Mouse (Mus musculus): Measurements from ENCODE around the gene Htr1a. TPM values are rescaled to one million over a fixed set of nuclear protein-coding genes. Genes with fewer than 3 reads are reported as not detected.

The Htr1a gene
- polyA plus RNA-seq (2015; fragmentation: Nextera tagmentation; extraction: Ambion mirVana) = 0.03 TPM in 1 of 2 replicates, not detected in the other

DNA sequence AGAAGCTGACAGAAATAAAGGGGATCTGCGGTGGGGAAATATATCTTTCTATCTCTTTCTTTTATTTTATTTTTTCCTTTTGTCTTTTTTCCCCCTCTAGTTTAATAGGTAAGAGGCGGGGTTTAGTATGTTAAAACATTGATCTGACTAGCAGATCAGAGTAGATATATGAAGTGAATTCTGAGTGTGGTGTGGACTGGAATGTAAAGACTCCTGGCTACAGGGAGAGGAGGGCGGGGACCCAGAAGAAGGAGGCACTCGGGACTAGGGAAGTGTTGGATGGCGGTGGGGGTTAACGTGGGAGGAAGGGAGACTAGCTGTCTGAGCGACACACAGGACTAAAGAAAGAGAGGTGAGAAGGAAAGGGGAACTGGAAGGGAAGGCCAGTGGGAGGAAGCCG, at the start of gene Htr1a:
Htr1a (plus strand) TSS at position 301 of the 400 bp plus-strand sequence.
- 0 out of 2 replicates have a peak within 1 kb of the TSS, but pooled peaks have one; percentile 3 for H3K4me2 ChIP-seq
- 5% methylated on average over 8 of the region's 8 CpGs for WGBS
- peaks cover 46% of the 10 kb centered on the region for H3K27me3 ChIP-seq

DNA sequence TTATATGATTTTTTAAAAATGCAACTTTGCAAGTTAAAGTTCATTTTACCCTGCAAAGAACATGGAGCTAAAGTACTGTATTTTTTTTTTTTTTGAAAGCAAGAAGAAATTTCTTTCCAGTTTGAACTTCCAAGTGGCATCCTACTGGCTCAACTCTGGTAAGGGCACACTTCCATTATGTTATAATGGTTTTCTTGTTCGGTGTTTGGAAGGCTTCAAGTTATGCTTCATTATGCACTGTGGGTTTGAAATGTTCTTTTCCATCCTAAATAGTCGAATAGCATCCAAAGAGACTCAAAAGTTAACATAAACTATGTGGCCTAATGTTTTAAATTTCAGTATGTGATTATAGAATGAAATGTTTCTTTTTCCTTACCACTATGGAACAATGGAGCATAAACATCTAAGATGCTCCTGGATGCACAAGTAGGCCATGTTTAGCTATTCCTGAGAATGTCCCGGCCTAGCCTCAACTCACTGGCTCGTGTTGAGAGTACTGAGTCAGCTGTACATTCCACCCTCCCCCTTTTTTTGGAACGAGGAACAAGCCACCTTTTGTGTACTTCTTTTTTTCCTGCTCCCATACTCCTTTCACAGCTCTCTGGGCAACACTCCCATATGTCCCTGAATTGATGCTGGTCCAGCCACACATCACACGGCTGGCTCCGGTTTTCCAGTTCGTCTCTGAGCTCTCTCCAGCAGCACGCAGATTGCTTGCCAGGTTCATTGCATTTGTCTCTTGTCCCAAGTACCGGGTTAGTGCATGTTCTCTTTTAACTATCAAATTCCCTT, 31.7 kb upstream of the Htr1a start:
- H3K9ac ChIP-seq = no peak overlapping the region
- no peak for ATAC-seq (ENCODE audit: insufficient number of reproducible peaks, low FRiP score, low TSS enrichment, low read depth)
- no peaks in the 10 kb centered on the region for H3K36me3 ChIP-seq
- no peak overlapping the region for H3K27ac ChIP-seq
- 64% methylated on average over 10 of the region's 10 CpGs for WGBS
- H3K4me1 ChIP-seq = no peaks in the 10 kb centered on the region
- H3K4me3 ChIP-seq = no peak overlapping the region
- H3K9me3 ChIP-seq = no peaks in the 10 kb centered on the region
- no peaks in the 10 kb centered on the region for H3K27me3 ChIP-seq
- no peak overlapping the region for H3K4me2 ChIP-seq

More for the DNA sequence above, at the start of gene Htr1a:
- Histone ChIP-seq H3K4me3 (no peak within 1 kb of the TSS), H3K4me1 (no peaks in the 10 kb centered on the region), H3K9ac (no peak within 1 kb of the TSS), H3K27ac (no peak within 1 kb of the TSS), H3K36me3 (no peaks in the 10 kb centered on the region), H3K9me3 (no peaks in the 10 kb centered on the region)
- no peak for ATAC-seq (ENCODE audit: insufficient number of reproducible peaks, low FRiP score, low TSS enrichment, low read depth)

DNA sequence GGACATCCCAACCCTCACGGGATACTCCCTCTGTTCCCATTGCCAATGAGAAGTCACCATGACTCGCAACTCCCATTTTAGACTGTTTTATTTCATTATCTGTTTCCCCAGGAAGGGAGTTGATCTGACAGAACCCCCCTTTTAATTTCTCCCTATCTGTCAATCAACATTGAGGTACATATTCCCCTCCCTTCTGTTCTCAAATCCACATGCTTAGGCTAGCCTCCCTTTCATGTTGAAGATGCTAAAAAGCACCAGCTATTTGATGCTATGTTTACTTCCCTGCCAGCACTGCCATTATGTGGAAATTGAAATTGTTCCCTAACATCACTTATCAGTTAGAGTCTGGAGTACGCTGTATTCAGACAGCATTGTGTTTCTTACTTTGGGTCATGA, 31.1 kb upstream of the Htr1a start:
- Histone ChIP-seq H3K27ac (no peak overlapping the region), H3K9ac (no peak overlapping the region), H3K9me3 (no peaks in the 10 kb centered on the region), H3K4me3 (no peak overlapping the region), H3K27me3 (no peaks in the 10 kb centered on the region), H3K36me3 (no peaks in the 10 kb centered on the region), H3K4me1 (no peaks in the 10 kb centered on the region), H3K4me2 (no peak overlapping the region)
- WGBS = 82% methylated on average over 3 of the region's 3 CpGs
- no peak for ATAC-seq (ENCODE audit: insufficient number of reproducible peaks, low FRiP score, low TSS enrichment, low read depth)

DNA sequence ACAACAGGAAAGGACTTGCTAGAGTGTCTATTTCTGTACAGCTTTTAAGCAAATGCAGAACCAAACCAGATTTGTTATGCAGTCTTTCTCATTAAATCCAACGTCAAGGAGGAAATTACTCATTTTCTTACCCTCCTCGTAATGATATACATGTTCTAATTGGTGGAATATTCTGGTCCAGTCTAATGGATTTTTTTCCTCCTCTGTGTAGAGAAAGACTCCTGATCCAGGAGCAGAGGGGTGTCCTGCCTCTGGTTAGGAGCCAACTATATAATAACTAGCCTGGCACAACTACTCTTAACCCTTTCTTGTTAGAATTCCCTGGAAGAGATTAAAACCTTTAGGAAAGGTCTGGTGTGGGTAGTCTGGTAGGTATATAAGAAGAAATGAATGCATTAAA, 10.3 kb upstream of the Htr1a start:
- no peak overlapping the region for H3K4me3 ChIP-seq
- no peak for ATAC-seq (ENCODE audit: insufficient number of reproducible peaks, low FRiP score, low TSS enrichment, low read depth)
- no peak overlapping the region for H3K27ac ChIP-seq
- H3K9ac ChIP-seq = no peak overlapping the region
- no peaks in the 10 kb centered on the region for H3K9me3 ChIP-seq
- no peaks in the 10 kb centered on the region for H3K4me1 ChIP-seq
- no peaks in the 10 kb centered on the region for H3K36me3 ChIP-seq
- WGBS = 63% methylated on average over 2 of the region's 2 CpGs
- no peaks in the 10 kb centered on the region for H3K27me3 ChIP-seq
- H3K4me2 ChIP-seq = no peak overlapping the region

DNA sequence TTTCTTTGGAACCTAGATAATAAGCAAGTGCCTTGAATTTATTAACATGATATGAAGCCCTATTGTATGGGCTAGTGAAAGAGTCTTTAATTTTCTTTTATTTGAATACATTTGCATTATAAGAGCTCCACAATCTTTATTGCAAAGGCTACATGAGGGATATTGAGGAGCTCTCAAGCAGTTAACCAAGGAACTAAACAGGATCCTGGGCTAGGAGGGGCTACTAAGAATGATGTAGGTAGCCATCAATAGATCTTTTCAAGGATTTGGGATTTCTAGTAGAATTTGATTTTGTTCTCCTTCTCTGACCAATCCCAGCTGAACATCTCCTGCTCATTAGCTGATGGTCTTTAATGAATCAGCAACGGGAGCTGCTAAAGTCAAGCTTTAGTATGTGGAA, 9.8 kb upstream of the Htr1a start:
- ATAC-seq (ENCODE audit: insufficient number of reproducible peaks, low FRiP score, low TSS enrichment, low read depth) = no peak
- H3K27me3 ChIP-seq = no peaks in the 10 kb centered on the region
- no peaks in the 10 kb centered on the region for H3K36me3 ChIP-seq
- H3K27ac ChIP-seq = no peak overlapping the region
- no peaks in the 10 kb centered on the region for H3K4me1 ChIP-seq
- no peak overlapping the region for H3K4me3 ChIP-seq
- no peak overlapping the region for H3K4me2 ChIP-seq
- 86% methylated on average over 1 of the region's 1 CpGs for WGBS
- no peak overlapping the region for H3K9ac ChIP-seq
- no peaks in the 10 kb centered on the region for H3K9me3 ChIP-seq

DNA sequence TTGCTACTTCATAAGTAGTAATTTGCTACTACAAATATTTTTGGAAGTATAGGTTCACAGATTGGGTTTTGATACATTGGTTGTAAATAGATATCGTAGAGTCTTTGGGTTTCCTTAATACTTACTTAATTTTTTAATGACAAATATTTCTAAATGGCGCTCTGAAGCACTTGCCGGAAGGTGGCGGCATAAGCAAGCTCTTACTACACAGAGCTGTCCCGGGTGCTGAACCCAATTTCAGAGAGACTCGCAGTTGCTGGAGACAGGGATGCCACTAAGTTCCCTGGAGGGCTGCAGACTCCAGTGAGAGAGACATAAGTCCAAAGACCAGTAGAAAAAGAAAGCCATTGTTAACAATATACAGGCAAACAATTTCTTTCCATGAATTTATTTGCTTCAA, 863 bp upstream of the Htr1a start:
- 3% methylated on average over 6 of the region's 6 CpGs for WGBS
- Histone ChIP-seq H3K9ac (no peak overlapping the region), H3K4me3 (no peak overlapping the region), H3K4me2 (no peak overlapping the region), H3K9me3 (no peaks in the 10 kb centered on the region), H3K36me3 (no peaks in the 10 kb centered on the region), H3K27ac (no peak overlapping the region), H3K27me3 (peaks cover 46% of the 10 kb centered on the region), H3K4me1 (no peaks in the 10 kb centered on the region)
- ATAC-seq (ENCODE audit: insufficient number of reproducible peaks, low FRiP score, low TSS enrichment, low read depth) = no peak

DNA sequence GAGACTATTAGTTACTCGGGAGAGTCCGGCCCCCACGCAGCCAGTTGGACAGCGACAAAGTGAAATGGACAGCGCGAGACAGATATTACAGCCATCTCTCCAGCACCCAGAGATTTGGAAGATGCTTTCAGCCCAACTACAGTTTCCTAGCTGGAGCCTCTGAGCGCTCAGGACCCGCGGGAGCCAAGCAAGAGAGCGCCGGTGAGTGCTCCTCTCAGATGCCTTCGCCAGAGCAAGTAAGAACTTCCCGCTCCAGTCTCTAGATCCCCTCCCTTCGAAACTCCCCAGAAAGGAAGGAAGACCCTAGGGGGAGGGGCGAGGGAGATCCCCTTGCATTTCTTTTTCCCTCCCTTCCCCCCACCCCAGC, 415 bp downstream of the Htr1a start:
- Histone ChIP-seq H3K36me3 (no peaks in the 10 kb centered on the region), H3K27me3 (peaks cover 46% of the 10 kb centered on the region), H3K4me1 (no peaks in the 10 kb centered on the region), H3K4me2 (0 out of 2 replicates have a peak overlapping the region, but pooled peaks have one; percentile 3), H3K27ac (no peak overlapping the region), H3K4me3 (no peak overlapping the region), H3K9me3 (no peaks in the 10 kb centered on the region), H3K9ac (no peak overlapping the region)
- under 1% methylated on average over 14 of the region's 15 CpGs for WGBS
- no peak for ATAC-seq (ENCODE audit: insufficient number of reproducible peaks, low FRiP score, low TSS enrichment, low read depth)

DNA sequence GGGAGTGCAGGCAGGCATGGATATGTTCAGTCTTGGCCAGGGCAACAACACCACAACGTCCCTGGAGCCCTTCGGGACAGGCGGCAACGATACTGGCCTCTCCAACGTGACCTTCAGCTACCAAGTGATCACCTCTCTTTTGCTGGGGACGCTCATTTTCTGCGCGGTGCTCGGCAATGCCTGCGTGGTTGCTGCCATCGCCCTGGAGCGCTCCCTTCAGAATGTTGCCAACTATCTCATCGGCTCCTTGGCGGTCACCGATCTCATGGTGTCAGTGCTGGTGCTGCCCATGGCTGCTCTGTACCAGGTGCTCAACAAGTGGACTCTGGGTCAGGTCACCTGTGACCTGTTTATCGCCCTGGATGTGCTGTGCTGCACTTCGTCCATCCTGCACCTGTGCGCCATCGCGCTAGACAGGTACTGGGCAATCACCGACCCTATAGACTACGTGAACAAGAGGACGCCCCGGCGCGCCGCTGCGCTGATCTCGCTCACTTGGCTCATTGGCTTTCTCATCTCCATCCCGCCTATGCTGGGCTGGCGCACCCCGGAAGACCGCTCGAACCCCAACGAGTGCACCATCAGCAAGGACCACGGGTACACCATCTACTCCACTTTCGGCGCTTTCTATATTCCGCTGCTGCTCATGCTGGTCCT, 927 bp downstream of the Htr1a start:
- 1% methylated on average over 39 of the region's 39 CpGs for WGBS
- Histone ChIP-seq H3K4me1 (no peaks in the 10 kb centered on the region), H3K36me3 (no peaks in the 10 kb centered on the region), H3K9ac (no peak overlapping the region), H3K4me2 (0 out of 2 replicates have a peak overlapping the region, but pooled peaks have one; percentile 3), H3K27me3 (peaks cover 46% of the 10 kb centered on the region), H3K27ac (no peak overlapping the region), H3K4me3 (no peak overlapping the region), H3K9me3 (no peaks in the 10 kb centered on the region)
- peak; percentile 44; the same call in 1 of the 2 replicates for ATAC-seq (ENCODE audit: insufficient number of reproducible peaks, low FRiP score, low TSS enrichment, low read depth)

DNA sequence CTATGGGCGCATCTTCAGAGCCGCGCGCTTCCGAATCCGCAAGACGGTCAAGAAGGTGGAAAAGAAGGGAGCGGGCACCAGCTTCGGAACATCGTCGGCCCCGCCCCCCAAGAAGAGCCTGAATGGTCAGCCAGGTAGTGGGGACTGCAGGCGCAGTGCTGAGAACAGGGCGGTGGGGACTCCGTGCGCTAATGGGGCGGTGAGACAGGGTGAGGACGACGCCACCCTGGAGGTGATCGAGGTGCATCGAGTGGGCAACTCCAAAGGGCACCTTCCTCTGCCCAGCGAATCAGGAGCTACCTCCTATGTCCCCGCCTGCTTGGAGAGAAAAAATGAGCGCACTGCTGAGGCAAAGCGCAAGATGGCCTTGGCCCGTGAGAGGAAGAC, 1.4 kb downstream of the Htr1a start:
- Histone ChIP-seq H3K27ac (no peak overlapping the region), H3K4me2 (no peak overlapping the region), H3K36me3 (no peaks in the 10 kb centered on the region), H3K27me3 (peaks cover 46% of the 10 kb centered on the region), H3K4me3 (no peak overlapping the region), H3K9ac (no peak overlapping the region), H3K4me1 (no peaks in the 10 kb centered on the region), H3K9me3 (no peaks in the 10 kb centered on the region)
- ATAC-seq (ENCODE audit: insufficient number of reproducible peaks, low FRiP score, low TSS enrichment, low read depth) = no peak; the same call in 1 of the 2 replicates
- WGBS = 3% methylated on average over 26 of the region's 26 CpGs

DNA sequence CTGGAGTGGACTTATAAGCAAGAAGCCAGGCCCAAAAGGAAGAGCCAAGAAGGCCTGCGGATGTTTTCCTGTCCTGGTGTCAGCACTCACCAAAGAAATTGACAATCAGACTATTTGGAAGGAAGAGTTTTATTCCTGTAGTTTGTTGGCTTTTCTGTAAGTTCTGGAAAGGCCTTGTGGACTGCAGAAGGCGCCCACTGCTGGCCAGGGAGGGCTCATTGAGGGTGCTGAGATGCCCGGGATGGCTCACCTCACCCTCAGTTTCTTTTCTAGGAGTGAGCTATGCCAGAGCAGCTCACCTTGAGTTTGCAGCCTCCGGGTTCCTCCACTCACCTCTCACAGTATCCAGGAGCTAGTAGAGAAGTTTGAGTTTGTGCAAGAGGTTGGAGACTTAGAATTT, 2.8 kb downstream of the Htr1a start:
- Histone ChIP-seq H3K4me3 (no peak overlapping the region), H3K27me3 (peaks cover 46% of the 10 kb centered on the region), H3K9me3 (no peaks in the 10 kb centered on the region), H3K27ac (no peak overlapping the region), H3K4me2 (no peak overlapping the region), H3K4me1 (no peaks in the 10 kb centered on the region), H3K9ac (no peak overlapping the region), H3K36me3 (no peaks in the 10 kb centered on the region)
- ATAC-seq (ENCODE audit: insufficient number of reproducible peaks, low FRiP score, low TSS enrichment, low read depth) = no peak
- 4% methylated on average over 4 of the region's 4 CpGs for WGBS

DNA sequence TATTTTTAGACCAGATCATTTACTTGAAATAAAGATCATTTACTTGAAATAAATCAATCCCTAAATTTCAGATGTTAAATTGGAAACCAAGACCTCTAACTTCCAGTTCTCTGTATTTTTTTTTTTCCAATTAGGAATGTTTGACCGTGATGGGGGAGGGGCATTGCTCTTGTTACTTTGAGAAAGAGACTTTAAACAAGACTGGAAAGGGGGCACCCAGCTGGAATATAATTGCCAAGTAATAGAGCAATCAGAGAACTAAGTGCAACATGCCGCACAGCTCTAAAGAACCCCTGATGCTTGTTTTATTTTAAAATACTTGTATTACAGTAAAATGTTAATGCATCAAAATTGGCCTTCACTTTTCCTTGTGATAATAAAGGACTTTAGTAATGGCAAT, 4.3 kb downstream of the Htr1a start:
- WGBS = 33% methylated on average over 2 of the region's 2 CpGs
- Histone ChIP-seq H3K27ac (no peak overlapping the region), H3K36me3 (no peaks in the 10 kb centered on the region), H3K4me2 (no peak overlapping the region), H3K27me3 (peaks cover 46% of the 10 kb centered on the region), H3K4me3 (no peak overlapping the region), H3K4me1 (no peaks in the 10 kb centered on the region), H3K9me3 (no peaks in the 10 kb centered on the region), H3K9ac (no peak overlapping the region)
- no peak for ATAC-seq (ENCODE audit: insufficient number of reproducible peaks, low FRiP score, low TSS enrichment, low read depth)

DNA sequence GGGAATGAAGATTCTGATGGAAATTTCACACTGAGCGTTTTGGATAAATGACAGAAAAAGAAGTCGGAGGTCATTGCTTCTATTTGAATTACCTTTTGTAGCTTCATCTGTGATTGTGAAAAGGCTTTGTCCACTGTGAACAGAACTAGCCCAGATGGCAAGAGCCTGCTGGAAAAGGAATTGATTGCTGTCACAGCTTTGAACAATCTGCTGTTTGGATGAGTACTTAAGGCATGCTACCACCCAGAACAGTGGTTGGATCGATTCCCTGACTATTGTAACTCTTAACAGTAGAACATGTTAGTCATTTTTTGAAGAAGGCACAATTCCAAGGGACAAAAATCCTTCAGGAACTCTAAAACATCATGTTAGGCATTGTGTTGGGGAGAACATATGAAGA, 8.1 kb downstream of the Htr1a start:
- H3K9me3 ChIP-seq = no peaks in the 10 kb centered on the region
- peaks cover 7% of the 10 kb centered on the region for H3K27me3 ChIP-seq
- H3K36me3 ChIP-seq = no peaks in the 10 kb centered on the region
- H3K27ac ChIP-seq = no peak overlapping the region
- H3K4me1 ChIP-seq = no peaks in the 10 kb centered on the region
- no peak overlapping the region for H3K4me2 ChIP-seq
- WGBS = 77% methylated on average over 3 of the region's 3 CpGs
- ATAC-seq (ENCODE audit: insufficient number of reproducible peaks, low FRiP score, low TSS enrichment, low read depth) = no peak
- no peak overlapping the region for H3K9ac ChIP-seq
- no peak overlapping the region for H3K4me3 ChIP-seq
